Mouse (Mus musculus): ENCODE data around the gene Tbl1xr1.

DNA sequence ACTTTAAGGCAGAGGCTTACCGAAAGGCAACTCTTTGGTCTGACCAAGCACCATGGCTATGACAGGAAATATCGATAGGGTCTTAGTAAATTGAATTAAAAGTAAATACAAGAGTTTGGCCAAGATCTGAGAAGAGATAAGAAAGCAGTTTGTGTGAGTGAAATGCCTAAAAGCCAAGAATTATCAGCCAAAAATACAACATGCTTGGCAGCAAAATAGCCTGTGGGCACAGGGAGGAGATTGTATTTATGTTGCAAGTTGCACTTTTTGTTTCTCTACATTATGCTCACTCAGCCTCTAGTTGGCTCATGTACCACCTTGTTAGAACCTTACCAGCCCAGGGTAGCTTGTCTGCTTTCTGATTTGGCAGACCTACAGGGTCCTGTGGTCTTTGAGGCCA, 91.4 kb downstream of the Tbl1xr1 start:
- TF ChIP-seq CTCF (conservative IDR thresholded peaks at IDR 0.05; ENCODE audit: low read length) = no peak
- TF ChIP-seq NANOG (IDR thresholded peaks at IDR 0.05; ENCODE audit: borderline replicate concordance, low read length) = no peak

Data from E14TG2a.4 (cell line).